Mouse (Mus musculus) embryo, embryonic 9.5 days (tissue): ENCODE data around the gene Gng4.
"Not testable (repeated sequence)": the region's sequence is repeated elsewhere in the genome, so short reads cannot be mapped to it uniquely, and the experiment has no call there.

Source experiments
- DNase-seq: peaks from one replicate; pipeline ENCODE4 v3.0.0-alpha.2; 2017; ENCODE audit errors: extremely low spot score

Gene Gng4

GRCm38 (mm10) chr13:13783894-13784419, at the start of gene Gng4:
Gng4 (plus strand) TSS chr13:13784059.
- peak; percentile 29 for DNase-seq

GRCm38 (mm10) chr13:13739232-13739631, 44.6 kb upstream of the Gng4 start:
- DNase-seq = no peak

- DNase-seq = no peak
Observed at GRCm38 (mm10) chr13:13745911-13746310, 37.9 kb upstream of the Gng4 start.

GRCm38 (mm10) chr13:13775778-13776494, 7.9 kb upstream of the Gng4 start:
- no peak for DNase-seq

GRCm38 (mm10) chr13:13777052-13777451, 6.8 kb upstream of the Gng4 start:
- DNase-seq = no peak

GRCm38 (mm10) chr13:13777696-13778095, 6.2 kb upstream of the Gng4 start:
- no peak for DNase-seq

GRCm38 (mm10) chr13:13778837-13779458, 4.9 kb upstream of the Gng4 start:
- DNase-seq = no peak

- no peak for DNase-seq
Observed at GRCm38 (mm10) chr13:13780271-13780670, 3.6 kb upstream of the Gng4 start.

GRCm38 (mm10) chr13:13781026-13781425, 2.8 kb upstream of the Gng4 start:
- no peak for DNase-seq

- DNase-seq = peak; percentile 4
Observed at GRCm38 (mm10) chr13:13783296-13783695, 563 bp upstream of the Gng4 start.

- peak; percentile 17 for DNase-seq
Observed at GRCm38 (mm10) chr13:13784420-13784936, 619 bp downstream of the Gng4 start.

- DNase-seq = peak; percentile 51
Observed at GRCm38 (mm10) chr13:13784981-13785783, 1.3 kb downstream of the Gng4 start.

- DNase-seq = no peak
Observed at GRCm38 (mm10) chr13:13786971-13787370, 3.1 kb downstream of the Gng4 start.

- DNase-seq = no peak
Observed at GRCm38 (mm10) chr13:13788070-13788469, 4.2 kb downstream of the Gng4 start.

- no peak for DNase-seq
Observed at GRCm38 (mm10) chr13:13791981-13792380, 8.1 kb downstream of the Gng4 start.

GRCm38 (mm10) chr13:13795166-13795832, 11.4 kb downstream of the Gng4 start:
- DNase-seq = no peak

- DNase-seq = no peak
Observed at GRCm38 (mm10) chr13:13796082-13796481, 12.2 kb downstream of the Gng4 start.

GRCm38 (mm10) chr13:13797816-13798215, 14.0 kb downstream of the Gng4 start:
- DNase-seq = not testable (repeated sequence)

GRCm38 (mm10) chr13:13798775-13799174, 14.9 kb downstream of the Gng4 start:
- no peak for DNase-seq

GRCm38 (mm10) chr13:13808337-13809132, 24.7 kb downstream of the Gng4 start:
- DNase-seq = no peak

GRCm38 (mm10) chr13:13810885-13811284, 27.0 kb downstream of the Gng4 start:
- no peak for DNase-seq
